Mouse (Mus musculus) cortical plate, adult 2 months (tissue): Measurements from ENCODE around the gene Macc1.

Experiments used
- CTCF ChIP-seq: fragments of 200-500 bp; IDR thresholded peaks from 2 replicates; pipeline ENCODE4 v1.5.1; 2011; ENCODE audit warnings: mild to moderate bottlenecking, control low read depth, low read length; ENCODE audit not compliant: insufficient read depth; ENCODE audit errors: extremely low read depth
- POLR2A ChIP-seq: fragments of 200-500 bp; IDR thresholded peaks from 2 replicates; pipeline ENCODE4 v1.6.1; 2011; ENCODE audit warnings: mild to moderate bottlenecking, low read length, control low read depth; ENCODE audit not compliant: insufficient read depth; ENCODE audit errors: extremely low read depth

- TF ChIP-seq POLR2A, result no peak
- no peak for TF ChIP-seq CTCF
Observed at GRCm38 (mm10) chr12:119381839-119382238, 67.8 kb downstream of the Macc1 start.
